Mouse (Mus musculus) adrenal gland, adult 2 months (tissue): ENCODE data around the gene Chrna9. TPM values are rescaled to one million over a fixed set of nuclear protein-coding genes. Genes with fewer than 3 reads are reported as not detected.

ENCODE experiments used
- DNase-seq: peaks from one replicate; pipeline ENCODE4 v3.0.0; 2021
- microRNA-seq, 2 experiments: library from miRNA; unstranded; fragments of <30 nt; microRNA quantifications; one replicate each; pipeline ENCODE4 v1.2.0; 2021
- polyA plus RNA-seq: library from polyadenylated mRNA; depleted of rRNA; stranded (reverse); fragments of >200 nt; gene quantifications from 2 replicates; pipeline ENCODE4 v1.2.3, GENCODE M21; 2012; rRNA removed
- total RNA-seq, 2 experiments: library from RNA; stranded (reverse); gene quantifications; 2 replicates each; pipeline ENCODE4 v1.2.3; 2021

The Chrna9 gene
- total and polyA plus RNA-seq, 3 experiments = not detected

DNA sequence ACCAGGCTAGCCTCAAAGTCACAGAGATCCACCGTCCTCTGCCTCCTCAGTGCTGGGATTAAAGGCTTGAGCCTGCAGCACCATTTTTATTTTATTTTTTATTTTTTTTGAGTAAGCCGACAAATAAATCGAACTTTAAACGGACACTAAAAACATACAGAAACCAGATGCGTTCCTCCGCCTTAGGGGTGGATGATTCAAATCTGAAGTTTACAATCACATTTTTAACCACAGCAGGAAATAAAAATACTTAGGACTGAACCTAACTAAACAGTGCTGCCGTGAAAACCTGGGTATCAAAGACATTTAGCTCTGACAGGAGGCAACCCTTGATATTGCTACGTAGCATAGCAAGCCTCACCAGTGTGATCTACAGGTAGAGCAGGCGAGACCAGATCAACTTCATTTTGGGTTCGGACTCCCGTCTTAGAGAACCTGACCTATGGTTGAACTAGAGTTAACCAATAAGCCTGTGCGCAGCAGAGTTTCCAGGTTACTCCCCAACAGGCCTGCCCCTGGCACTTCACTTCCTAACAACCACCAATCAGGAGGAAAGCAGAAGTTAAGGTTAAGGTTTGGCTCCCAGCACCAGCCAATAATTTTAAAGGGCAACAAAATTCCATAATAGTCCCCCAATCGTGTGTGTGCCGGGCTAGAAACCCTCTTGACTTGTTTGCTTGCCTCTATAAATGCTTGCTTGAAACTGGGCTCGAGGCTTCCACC lies 73.7 kb downstream of the Chrna9 start:
- no peak for DNase-seq

DNA sequence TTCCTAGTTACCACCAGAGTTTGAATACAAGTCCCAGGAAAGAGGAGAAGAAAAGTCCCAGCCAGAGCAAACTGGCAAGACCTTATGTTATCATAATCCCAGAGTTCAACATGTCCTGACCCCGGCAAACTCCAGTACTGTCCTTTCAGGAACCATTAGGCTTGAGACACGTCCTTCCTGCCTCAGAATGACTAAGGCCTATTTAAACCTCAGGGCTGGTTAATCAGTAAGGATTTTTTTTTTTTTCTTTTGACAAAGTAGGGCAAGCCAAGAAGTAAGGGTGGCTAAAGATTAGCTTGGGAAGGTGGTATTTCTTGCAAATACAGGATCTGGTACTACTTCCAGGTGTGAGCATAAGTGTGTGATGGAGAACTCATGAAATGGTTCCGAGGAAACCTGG lies 79.3 kb downstream of the Chrna9 start:
- DNase-seq = no peak

DNA sequence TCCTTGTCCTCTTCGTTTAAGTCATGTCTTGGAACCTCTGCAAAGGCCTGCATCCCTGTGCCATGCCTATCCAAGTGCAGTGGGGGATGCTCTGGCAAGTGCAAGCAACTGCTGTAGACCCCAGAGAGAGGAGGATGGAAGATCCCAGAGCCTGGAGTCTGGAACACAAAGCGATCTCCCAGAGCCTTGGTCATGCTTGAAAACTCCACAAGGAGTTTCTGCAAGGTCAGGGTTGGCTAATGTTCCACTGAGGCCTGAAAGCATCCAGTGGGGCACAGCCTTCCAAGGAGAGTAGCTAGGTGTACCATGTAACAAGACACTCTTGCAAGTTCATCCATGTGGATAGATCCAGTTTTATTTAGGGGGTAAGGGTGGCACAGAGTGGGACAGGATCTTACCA lies 79.7 kb downstream of the Chrna9 start:
- DNase-seq = no peak

DNA sequence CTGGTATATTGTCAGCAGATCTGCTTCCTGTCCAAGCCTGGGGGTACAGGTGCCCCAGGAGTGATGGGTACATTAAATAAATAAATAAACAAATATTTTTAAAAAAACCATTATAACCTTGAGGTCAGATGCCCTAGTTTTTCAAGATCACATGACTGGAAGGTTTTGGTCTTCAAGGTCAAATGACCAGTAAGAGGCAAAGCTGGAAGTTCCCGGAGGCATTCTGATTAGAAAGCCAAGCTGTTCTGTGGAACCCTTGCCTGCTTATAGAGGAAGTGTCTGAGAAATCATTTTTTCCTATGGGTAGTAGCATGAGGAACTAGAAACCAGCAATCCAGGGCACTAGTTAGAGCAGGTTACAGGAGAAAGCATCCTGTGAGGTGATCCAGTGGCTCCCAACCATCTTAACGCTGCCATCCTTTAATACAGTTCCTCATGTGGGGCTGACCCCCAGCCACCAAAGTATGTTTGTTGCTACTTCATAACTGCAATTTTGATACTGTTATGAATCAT lies 80.8 kb downstream of the Chrna9 start:
- DNase-seq = no peak

DNA sequence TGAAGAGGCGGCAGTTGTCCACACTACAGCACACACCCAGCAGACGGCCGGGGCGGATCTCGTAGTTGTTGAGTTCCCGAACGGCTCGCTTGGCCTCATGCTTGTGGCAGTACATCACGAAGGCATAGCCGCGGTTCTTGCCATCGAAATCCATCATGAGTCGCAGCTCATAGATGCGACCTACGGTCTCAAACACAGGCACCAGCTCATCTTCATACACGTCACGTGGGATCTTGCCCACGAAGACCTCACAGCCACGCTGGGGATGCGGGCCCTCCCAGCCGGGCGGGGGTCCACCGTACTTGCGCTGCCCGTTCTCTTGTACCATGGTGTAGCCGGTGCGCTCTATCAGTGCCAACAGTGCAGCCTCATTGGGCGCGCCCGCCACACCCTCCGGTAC lies 92.1 kb downstream of the Chrna9 start:
- DNase-seq = no peak

Small RNA genes within 50 kb of the gene (microRNA-seq; reads per million reads assigned to microRNA genes)
- 0 reads per million in 2 experiments for gene Gm25952

Other genes with a start within 250 kb of the Chrna9 start
- 10 to 100 TPM; 74.0 to 98.1 TPM for gene Pds5a, start 236.6 kb upstream of the Chrna9 start, total RNA-seq
- 2.9 and 3.0 TPM in 2 replicates for gene Pds5a, start 236.6 kb upstream of the Chrna9 start, polyA plus RNA-seq
- 10 to 100 TPM in 1 of 2 experiments, 1 to 10 TPM in 1; 8.7 to 14.1 TPM for gene N4bp2, start 171.4 kb upstream of the Chrna9 start, total RNA-seq
- gene N4bp2, start 171.4 kb upstream of the Chrna9 start, polyA plus RNA-seq = 4.9 and 7.1 TPM in 2 replicates
- gene Rhoh, start 73.7 kb upstream of the Chrna9 start, total RNA-seq = under 1 TPM; 0.52 to 0.69 TPM
- gene Rhoh, start 73.7 kb upstream of the Chrna9 start, polyA plus RNA-seq = 0.18 and 0.29 TPM in 2 replicates
- gene 9130230L23Rik, start 69.4 kb downstream of the Chrna9 start, total RNA-seq = 1 to 10 TPM in 1 of 2 experiments, not detected in 1; 2.5 TPM
- gene 9130230L23Rik, start 69.4 kb downstream of the Chrna9 start, polyA plus RNA-seq = 0.08 and 0.24 TPM in 2 replicates
- 100 to 1,000 TPM in 1 of 2 experiments, 10 to 100 TPM in 1; 78.8 to 121 TPM for gene Rbm47, start 238.2 kb downstream of the Chrna9 start, total RNA-seq
- gene Rbm47, start 238.2 kb downstream of the Chrna9 start, polyA plus RNA-seq = 62.9 and 84.7 TPM in 2 replicates